Mouse (Mus musculus) brain, embryonic 14.5 days (tissue): ENCODE data around the gene Tmem143.

Experiments used
- CTCF ChIP-seq: fragments of 200-500 bp; IDR thresholded peaks from 2 replicates; pipeline ENCODE4 v1.5.1; 2012; ENCODE audit warnings: inconsistent platforms, mild to moderate bottlenecking, moderate library complexity, borderline replicate concordance; ENCODE audit not compliant: insufficient read depth, insufficient read length; ENCODE audit errors: extremely low read depth
- POLR2A ChIP-seq: fragments of 200-500 bp; IDR thresholded peaks from 2 replicates; pipeline ENCODE4 v1.6.1; 2012; ENCODE audit warnings: mild to moderate bottlenecking, inconsistent platforms, borderline replicate concordance; ENCODE audit not compliant: poor library complexity, insufficient read depth, insufficient read length, severe bottlenecking; ENCODE audit errors: extremely low read depth

DNA sequence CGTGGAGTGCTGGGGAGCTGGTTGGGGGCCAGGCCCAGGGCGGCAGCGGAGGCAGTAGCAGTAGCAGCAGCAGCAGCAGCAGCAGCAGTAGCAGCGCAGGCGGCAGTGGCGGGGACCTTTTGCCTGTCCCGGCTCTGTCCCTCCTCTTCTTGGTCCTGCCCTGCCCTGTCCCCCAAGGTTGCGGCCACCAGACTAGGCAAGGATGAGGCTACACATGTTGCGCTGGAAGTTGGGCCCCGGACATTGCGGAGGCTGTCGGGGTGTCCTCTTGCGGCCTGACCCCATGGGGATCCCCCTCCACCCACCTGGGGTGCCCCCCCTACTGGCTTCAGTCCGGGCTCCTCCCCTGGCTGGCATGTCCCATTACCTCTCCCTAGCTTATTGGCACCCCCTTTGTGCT lies 27.0 kb upstream of the Tmem143 start:
- TF ChIP-seq CTCF: no peak
- no peak for TF ChIP-seq POLR2A
